Mouse (Mus musculus) thymus, postnatal 0 days (tissue): ENCODE results near the gene Serpina5. TPM values are rescaled to one million over a fixed set of nuclear protein-coding genes. Genes with fewer than 3 reads are reported as not detected.
"Not testable (repeated sequence)": the region's sequence is repeated elsewhere in the genome, so short reads cannot be mapped to it uniquely, and the experiment has no call there.

Experiments used
- DNase-seq: peaks from one replicate; pipeline ENCODE4 v3.0.0-alpha.2; 2015; ENCODE audit warnings: low spot score
- polyA plus RNA-seq: library from polyadenylated mRNA; unstranded; fragments of >200 nt; fragmentation: Nextera tagmentation; extraction: Ambion mirVana; gene quantifications from 2 replicates; pipeline ENCODE4 v1.2.1, GENCODE M21; 2015

Serpina5 gene
- polyA plus RNA-seq, result not detected in 2 replicates

DNA sequence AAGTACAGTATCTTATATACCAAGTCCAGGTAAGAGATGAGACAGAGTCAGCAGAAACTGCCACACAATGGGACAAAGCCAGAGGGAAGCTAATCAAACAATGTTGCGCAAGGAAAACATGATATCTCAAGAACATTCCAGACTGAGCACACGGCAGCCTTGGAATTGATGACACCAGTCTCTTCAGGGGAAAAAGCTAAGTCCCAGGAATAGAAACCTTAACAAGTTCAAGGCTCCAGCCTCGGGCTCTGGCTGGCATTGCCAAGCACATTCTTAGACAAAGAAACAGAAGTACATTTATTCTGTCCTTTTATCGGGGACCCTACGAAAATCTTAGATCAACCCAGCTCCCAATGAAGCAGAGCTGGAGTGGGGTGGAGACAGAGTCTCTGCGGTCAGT, at the start of gene Serpina5:
TSS of gene Serpina5 (plus strand) at position 346 of the 400 bp plus-strand sequence.
- DNase-seq, result no peak

DNA sequence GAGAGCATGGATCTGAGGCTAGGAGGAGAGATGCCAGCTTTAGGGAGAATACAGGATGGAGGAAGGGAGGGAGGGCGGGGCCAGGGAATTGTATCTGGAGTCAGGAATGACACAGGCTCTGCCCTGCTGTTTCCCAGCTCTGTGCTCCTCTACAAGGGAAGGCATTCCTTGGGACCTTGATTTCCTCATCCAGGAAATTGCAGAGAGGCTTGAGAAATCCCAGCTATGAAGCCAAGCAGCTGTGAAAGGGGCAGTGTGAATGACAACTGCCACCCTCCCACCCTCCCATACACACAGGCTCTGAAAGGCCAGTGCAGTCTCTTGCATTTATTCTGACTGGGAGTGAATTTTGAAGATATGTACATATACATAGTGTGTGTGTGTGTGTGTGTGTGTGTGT, 46.9 kb upstream of the Serpina5 start:
- no peak for DNase-seq

DNA sequence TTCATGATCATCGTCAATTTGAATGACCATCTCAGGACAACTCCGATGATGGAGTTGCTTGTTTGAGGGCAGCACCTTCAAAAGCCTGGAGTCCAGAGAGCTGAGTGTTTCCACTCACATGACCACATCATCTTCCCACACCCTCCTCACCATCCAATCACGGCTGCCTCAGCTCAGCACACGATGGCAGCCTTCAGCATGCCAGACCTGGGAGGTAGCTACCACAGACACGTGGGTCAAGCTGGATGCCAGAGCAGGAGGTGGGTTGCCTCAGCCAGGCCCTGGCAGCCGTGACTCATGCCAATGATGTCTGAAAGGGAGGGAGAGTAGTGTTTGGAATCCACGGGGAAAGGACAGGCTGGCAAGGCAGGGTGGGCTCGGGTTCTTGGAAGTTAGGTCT, 45.2 kb upstream of the Serpina5 start:
- DNase-seq, result no peak

DNA sequence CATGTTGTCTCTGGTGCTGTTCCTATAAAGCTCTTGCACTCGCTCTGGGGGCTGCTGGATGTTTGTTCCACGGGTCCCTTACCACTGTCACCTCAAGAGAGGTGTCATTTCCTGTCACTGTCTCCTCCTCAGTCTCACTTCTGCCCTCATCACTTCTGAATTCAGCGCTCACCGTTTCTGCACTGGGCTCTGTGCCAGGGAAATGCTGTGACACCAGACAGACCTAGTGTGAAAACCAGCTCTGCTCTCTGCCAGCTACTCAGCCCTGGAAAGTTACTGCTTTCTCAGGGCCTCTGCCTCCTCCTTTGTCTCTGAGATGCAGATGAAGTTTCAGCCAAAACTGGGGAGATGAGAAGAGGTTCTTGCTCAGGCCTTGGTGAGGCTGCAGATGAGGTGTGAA, 43.9 kb upstream of the Serpina5 start:
- DNase-seq, result no peak

DNA sequence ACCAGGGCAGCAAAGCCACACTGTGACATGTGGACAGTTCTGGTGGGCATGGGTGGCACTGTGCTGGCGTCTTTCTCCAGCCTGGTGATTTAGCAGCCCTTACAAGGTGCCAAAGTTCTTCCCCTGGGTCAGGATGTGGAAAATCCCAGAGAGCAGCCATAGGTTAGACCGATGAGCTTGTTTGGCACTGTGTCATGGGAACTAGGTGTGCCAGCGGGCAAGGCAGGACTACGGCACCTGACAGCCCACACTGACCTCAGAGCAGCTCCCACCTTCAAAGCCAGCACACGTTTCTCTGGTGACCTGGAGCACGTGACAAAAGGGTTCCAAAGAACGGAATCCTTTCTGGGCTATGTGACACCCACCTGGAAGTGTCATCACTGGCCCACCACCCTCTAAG, 43.4 kb upstream of the Serpina5 start:
- DNase-seq, result no peak

DNA sequence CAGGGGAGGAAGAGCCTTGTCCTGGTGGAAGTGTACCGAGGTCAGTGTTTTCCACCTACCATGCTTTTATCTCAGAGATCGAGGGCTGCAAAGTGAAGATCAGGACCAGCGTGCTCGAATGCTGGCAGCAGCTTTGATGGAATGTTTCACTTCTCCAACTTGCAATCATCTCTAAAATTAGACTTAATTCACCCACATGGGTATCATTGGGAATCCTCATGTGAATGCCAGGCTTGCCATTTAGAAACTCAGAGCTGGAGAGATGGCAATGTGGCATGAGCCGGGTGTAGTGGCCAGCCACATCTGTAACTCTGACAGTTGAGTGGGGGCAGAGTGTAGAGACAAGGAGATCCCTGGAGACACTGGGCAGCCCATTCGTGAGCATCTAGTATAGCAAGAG, 40.8 kb upstream of the Serpina5 start:
- DNase-seq, result no peak

DNA sequence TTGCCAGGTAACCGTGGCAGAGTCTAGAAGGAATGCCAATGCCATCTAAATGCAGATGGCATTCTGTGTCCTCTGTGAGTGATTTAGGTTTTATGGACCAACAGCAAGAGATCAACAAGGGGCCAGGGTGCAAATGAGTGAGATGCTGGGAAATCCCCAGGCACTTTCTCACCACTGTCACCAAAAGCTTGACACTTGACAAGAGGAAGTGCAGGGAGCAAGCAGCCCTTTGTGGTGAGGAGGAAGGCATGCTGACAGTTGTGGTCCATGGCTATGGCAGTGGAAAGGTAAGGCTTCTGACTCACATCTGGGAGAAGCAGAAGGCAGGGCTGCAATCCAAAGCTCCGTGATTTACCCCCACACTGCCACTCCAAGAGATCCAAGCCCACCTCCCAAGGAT, 39.1 kb upstream of the Serpina5 start:
- no peak for DNase-seq

DNA sequence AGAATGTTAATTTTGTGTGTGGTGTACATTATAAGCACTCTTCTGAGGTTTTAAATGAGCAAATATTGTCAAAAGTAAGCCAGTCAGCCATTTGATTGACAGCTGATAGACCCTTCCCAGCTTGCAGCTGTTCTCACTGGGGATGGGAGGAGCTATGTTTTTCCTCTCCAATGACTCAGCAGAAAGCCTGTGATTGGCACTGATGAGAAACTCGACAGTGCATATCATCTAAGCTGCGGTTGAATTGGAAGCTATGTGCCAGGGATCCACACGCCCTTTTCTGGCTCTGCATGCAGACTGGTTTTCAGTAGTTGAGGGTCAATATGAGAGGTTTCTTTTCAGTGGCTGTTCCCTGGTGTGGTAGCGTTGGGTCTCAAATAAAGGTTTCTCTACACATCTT, 36.4 kb upstream of the Serpina5 start:
- no peak for DNase-seq

DNA sequence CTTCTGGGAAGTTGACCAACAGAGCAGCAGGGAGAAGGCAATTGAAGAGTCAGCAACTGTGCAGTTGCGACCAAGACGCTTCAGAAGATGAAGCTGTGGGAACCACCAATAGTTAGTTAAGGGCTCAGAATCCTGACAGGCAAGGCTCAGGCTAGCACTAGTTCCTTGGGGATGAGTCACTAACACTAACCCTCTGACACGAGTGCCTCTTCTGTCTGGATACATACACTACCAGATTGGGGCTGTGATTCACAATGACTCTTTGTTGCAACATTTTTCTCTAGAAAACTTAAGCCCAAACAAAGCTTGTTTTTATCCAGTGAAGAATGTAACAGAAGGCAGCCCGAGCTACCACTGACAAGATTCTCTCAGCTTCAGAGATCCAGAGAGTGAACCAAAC, 35.9 kb upstream of the Serpina5 start:
- DNase-seq, result no peak

DNA sequence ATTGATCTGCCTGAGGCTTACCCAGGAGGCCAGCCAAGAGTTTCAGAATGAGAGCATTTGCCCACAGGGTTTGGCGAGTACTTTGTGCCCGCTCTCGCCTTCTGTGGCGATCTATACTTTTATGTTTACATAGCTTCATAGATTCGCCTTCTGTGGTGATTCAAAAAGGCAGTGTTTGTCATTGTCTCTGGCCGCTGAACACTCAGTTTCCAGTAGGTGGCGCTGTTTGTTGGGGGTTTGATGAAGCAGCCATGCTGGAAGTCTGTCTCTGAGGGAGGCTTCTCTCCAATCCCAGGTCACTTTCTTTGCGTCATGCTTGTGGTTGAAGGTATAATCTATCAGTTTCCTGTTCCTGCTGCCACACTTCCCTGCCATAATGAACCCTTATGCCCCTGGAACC, 34.7 kb upstream of the Serpina5 start:
- peak; percentile 47 for DNase-seq

DNA sequence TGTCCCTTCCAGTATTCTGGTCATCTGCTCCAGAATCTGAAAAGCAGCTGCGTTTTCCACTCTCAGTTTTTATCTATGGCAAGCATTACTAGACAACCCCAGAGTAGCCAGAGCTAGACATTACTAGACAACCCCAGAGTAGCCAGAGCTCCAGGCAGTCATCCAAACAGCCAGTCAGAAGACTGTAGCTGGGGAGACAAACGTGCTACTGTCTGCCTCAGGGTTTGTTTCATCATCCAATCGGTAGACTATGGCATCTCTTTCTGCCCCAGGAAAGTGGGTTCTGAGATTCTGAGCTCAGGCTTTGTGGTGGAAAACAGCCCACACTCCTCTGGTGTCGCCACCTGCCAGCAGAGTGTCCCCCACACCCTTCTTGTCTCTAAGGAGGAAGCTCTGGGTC, 33.4 kb upstream of the Serpina5 start:
- no peak for DNase-seq

DNA sequence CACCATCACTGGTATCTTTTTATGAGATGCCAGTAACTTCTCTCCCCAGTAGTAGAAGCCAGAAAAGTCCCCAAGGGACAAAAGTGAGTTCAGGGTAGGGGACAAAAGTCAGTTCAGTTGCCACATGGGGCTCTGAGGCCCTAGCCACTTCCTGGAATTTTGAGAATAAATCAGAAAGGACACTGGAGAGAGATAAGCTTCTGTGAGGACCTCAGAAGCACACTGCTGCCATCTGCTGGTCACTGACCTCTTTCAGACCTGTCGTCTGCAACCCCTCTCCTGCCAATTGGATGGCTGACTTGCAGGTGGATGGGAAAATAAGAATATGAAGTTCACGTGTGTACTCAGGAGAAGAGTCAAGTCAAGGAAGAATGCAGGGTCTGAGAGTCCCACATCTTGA, 31.3 kb upstream of the Serpina5 start:
- peak; percentile 44 for DNase-seq

DNA sequence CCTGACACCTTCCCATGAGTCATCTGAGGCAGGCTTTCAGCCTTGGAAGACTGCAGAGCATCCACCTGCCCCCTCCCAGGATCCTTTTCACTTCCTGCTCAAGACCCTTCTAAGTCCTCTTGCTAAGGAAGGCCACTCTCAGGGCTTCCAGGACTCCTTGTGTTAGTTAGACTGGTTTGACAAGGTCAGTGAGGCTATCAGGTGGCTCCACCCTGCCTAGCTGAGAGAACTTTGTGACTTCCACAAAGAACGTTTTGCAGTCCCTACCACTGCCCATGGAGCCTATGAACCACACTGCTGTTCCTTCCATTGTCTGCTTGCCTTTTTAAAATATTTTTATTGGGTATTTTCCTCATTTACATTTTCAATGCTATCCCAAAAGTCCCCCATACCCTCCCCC, 29.2 kb upstream of the Serpina5 start:
- DNase-seq, result no peak

DNA sequence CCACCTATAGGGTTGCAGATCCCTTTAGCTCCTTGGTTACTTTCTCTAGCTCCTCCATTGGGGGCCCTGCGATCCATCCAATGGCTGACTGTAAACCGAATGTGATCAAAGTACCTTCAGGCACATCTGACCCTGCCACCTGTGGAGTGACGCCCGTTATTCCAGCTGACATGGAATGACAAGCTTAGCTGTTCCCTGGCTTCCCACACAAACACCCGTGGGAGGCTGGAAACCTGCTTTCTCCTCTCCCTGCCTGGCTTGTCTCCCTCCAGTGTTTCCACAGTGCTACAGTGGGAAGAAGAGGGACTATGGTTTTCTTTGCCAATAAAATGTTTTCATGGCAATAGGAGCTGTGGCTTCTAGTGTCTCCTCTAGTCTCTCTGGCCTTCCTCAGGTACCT, 28.6 kb upstream of the Serpina5 start:
- DNase-seq, result no peak

DNA sequence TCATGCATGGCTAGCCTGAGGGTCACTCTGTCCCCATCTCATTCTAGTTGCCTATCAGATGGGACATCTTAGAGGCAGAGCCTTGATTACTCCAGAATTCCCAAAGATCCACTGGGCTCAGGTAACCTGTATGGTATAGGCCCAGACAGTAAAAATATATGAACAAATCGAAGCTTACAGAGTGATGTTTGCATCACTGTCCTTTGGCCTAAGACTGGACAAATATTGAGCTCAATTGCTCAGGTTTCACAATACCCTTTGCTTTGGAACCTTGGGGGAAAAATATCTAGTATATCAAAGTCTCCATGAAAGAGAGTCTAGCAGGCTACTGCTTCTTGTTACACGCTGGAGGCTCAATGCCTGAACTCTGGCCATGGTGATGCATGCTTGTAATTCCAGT, 10.8 kb upstream of the Serpina5 start:
- no peak for DNase-seq

DNA sequence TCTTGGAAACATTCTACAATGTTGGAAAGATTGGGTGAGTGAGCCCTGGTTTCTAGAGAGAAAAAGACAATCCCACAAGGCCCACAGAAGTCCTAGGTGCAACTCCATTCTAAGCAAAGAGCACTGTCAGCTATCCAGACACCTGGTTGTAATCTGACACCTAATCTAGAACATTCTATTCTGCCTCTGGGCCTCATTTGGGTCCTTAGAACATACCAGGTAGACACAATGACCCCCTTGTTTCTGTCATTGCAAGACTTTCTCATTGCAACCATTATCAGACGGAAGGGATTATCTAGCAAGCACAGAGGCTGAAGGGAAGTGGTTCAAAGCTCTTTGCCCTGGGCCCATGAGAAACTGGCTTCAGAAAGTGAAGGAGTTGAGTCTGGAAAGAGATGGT, 9.6 kb upstream of the Serpina5 start:
- DNase-seq, result no peak

DNA sequence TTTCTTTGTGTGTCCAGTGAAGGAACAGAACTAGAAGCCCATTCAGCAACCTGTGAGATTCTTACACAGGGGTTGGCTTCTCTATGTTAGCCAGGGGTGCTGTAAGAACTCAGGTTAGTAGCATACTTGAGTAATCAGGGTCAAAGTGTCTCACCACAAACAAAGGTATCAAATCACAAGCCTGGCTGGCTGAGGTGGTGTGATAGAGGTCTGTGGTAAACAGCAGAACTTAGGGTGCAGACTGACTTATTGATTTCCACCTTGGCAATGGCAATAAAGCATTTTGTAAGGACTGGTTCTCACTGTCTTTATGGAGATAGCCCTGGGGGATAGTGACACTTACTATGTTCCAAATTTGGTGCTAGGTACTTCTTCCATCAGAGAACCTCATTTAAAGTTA, 4.9 kb downstream of the Serpina5 start:
- no peak for DNase-seq

DNA sequence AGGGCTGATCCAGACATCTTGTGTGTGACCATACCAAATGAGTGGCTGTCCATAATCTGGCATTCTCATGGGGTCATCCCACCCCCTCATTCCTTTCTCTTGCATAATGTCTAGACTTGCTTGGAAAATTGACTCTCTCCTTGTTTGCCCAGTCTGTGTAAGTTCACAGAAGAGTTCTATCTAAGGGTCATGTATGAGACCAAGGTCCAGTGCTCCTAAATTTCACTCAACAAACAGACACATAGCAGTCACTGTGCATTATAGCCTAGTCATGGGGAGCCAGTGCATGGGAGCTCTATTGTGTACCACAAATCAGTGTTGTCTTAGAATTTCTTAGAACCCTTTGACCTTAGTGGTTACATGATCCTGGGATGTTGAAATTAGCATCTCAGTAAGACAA, 6.0 kb downstream of the Serpina5 start:
- no peak for DNase-seq

DNA sequence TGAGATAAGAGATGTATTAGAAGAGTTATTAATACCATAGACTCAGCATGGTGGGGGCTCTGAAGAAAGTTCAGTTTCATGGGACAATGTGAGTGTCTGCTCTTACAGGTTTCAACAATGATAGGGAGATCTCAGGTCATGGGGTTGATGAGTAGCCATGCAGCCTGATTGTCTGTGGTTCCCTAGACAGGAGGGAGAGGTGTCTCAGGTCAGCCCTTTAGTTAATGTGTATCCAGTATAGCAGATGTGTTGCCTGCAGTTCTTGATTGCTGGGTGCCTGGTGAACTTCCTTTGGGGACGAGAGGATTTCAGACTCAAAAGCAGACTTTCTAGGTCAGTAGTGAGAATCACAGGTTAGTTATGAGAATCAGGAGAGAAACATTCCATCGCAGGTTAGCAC, 7.6 kb downstream of the Serpina5 start:
- no peak for DNase-seq

DNA sequence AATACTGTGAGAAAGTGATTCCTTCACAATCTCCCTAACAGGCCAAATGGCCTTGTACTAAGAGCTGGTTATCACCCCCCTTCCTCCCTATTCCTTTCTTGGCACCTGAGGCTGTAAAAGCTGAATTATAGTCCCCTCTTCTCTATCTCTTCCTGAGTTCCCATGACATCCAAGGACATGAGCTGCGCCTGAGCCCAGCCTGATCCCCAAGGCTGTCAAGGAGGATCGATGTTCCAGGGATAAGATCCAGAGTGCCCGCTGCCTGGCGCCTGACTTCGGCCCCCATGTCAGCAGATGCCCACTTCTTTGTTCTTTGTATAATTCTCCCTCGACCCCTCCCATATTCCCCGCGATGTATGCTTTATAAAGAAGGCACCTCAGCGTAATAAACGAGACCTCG, 11.4 kb downstream of the Serpina5 start, which contains the start of gene Serpina3a:
TSS of gene Serpina3a (plus strand) at position 392 of the 400 bp plus-strand sequence.
- not testable (repeated sequence) for DNase-seq

DNA sequence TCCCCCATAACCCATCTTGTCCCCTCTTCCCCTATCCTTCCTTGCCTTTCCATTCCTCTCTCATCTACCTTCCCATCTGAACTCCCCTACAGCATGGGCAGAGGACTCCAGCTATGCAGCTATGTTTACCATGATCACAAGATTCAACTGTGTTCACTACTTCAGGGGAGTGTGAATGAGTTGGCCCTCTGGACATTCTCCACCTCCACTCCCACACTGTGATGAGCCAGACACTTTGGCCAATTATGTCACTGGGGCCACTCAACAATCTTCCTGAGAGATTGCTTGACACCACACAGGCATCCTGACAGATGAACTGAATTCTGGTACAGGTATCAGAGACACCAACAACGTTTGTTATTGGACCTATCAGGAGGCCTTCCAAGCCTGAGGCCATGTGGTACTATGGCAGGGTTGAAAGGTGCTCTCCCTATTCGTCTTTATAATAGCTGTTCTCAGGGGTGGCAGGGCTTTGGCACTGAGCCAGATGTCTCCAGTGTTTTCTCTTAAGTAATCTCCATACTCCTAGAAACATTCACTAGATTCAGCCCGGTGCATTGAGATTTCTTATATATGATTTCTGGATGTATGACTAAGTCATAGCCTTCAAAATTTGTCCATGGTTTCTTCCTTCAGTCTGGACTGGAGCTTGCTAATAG, 14.1 kb downstream of the Serpina5 start:
- no peak for DNase-seq

DNA sequence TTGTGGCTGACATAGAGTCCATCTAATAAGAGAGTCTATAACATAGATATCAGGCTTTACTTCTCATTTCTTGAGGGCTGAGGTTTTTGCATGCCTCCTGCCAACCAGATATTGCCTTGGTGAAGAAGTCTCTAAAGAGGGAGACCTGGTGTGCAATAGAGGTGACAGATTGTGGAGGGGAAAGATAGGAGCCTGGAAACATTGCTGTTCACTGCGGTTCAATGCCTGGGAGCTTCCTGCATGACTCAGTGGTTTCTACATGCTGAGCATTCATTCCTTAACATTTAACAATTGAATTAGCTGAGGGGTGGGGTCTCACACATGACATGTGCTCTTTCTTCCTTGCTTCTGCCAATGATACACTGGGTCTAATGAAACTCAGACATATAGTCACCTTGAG, 22.2 kb downstream of the Serpina5 start:
- no peak for DNase-seq

DNA sequence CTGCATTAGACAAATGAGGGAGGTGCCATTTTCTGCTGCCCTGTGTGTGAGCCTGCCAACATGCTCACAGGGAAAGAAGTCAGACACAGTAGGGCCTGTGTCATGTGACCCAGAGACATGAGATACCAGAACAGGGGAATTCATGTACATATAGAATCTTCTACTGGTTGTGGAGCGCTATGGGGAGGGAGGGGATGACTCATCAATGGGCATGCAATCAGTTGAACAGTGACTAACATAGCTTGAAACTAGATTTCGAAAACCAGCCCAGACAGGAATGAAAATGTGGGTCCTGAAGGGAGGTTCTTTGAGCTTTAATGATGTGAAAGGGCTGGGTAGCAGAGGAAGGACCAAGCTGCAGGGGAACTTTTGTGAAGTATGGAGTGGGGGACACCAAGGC, 23.1 kb downstream of the Serpina5 start:
- no peak for DNase-seq

DNA sequence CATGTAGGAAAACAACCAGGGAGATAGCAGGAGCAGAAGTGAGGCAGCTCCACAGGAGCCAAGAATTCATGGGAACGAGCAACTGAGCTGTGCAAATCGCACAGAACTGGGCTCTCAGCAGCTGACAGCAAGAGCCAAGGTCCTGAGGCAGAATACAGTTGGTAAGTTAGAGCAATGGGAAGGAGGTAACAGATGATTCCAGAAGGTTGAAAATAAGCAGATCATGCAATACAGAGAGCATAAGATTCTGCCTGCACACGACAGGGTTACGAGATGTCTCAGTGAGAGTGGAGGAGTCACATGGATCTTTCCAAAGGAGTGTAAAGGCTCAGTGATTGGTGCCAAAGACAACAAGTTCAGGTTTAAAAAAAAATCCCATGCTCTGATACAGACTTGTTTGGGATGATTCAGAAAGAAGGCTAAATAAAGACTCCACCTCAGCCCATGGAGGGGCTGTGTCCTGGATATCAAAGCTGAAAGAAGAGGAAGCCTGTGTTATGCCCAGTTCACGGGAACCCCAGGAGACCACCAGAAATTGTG, 24.2 kb downstream of the Serpina5 start:
- DNase-seq, result no peak
